Mouse (Mus musculus) fibroblast of lung, adult 2 months (primary cell): Measurements from ENCODE around the gene Rab24.

Experiments
- DNase-seq: peaks from one replicate; pipeline ENCODE4 v3.0.0-alpha.2; 2011; ENCODE audit warnings: low read depth

Gene Rab24

GRCm38 (mm10) chr13:55321434-55322129, at the start of gene Rab24:
Gene Rab24 (minus strand): TSS chr13:55321946.
- DNase-seq, result peak; percentile 56

DNA sequence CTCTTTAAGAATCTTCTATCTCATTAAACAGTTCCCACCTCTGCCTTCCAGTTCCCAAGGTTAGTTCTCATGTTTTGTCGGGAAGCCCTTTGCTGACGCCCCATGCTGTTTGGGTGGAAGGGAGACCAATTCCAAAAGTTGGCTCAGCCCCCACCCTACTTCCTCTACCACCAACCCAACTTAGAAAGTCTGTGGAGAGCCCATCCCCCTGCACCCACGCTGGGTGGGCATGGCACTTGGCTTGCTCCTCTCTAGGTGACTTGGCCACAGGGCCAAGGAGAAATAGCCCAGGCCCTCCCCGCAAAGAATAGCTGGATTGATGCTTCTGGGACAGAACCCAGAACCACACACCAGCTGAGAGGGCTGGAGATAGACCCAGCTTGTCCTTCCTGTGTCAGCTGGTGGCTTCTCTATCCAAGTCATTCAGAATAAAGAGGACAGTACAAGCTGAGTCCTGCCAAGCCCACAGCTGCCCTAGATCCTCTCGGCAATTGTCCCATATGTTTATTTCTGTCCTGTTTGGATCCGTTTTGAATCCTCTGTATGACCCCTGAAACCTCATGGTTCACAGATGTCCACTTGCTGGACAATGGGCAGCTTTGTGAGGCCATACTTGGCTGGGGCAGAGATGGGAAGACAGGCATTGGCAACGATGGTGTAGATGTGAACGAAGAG, 49.4 kb upstream of the Rab24 start:
- DNase-seq, result no peak

- no peak for DNase-seq
Measured at GRCm38 (mm10) chr13:55370234-55370633, 48.5 kb upstream of the Rab24 start.

GRCm38 (mm10) chr13:55369531-55370114, 47.9 kb upstream of the Rab24 start, which contains the start of gene Rgs14:
Gene Rgs14 (plus strand): TSS chr13:55369732.
- no peak for DNase-seq

DNA sequence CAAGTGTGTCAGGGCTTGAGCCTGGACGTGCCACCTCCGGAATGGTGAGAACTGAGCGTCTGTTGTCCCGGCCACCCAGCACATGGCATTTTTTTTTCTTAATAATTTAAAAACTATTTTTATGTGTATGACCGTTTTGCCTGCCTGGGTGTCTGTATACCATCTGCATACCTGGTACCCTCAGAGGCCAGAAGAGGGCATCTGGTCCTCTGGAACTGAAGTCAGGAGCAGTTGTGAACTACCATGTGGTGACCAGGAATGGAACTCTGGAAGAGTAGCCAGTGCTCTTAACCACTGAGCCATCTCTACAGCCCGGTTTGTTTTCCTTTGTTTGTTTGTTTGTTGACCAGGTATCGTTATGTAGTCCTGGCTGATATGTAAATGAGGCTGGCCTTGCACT, 46.7 kb upstream of the Rab24 start:
- DNase-seq, result no peak

GRCm38 (mm10) chr13:55362453-55363060, 40.8 kb upstream of the Rab24 start, which contains the start of gene Lman2:
Gene Lman2 (minus strand): TSS chr13:55362783.
- DNase-seq, result peak; percentile 99

- DNase-seq, result peak; percentile 2
Measured at GRCm38 (mm10) chr13:55361974-55362452, 40.3 kb upstream of the Rab24 start.

DNA sequence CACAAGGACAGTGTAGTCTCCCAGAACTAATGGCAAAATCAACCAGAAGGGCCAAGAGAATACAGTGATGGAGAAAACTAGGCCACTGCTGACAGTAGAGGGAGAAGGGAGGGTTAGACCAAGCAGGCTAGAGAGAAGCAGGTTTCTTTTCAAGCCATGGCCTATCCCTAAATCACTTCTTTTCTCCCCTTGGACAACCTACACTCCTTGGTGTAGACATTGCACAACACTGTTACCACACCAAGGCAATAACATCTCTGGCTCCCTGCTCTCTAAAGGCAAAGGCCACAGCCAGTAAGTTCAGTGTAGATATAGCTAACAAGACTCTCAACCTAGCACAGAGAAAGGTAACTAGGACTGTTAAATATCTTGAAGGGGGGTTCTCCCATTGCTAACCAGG, 39.4 kb upstream of the Rab24 start:
- no peak for DNase-seq

DNA sequence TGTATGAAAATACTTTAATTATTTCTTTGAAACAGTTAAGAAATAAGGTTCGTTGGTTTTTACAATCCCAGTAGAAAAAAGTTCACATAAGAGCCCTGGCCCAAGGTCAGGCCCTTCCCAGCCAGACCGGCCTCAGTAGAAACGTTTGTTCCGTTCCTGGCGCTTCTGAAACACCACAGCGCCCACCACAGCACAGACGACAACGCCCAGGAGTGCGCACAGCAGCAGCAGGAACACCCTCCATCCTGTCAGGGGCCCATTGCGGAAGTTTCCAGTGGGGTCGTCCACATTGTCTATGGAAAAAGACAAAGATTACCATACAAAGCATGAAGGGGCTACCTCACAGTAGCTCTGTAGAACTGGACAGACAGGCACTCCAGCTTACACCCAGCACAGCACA, 25.0 kb upstream of the Rab24 start:
- DNase-seq, result no peak

- no peak for DNase-seq
Measured at GRCm38 (mm10) chr13:55344286-55344685, 22.5 kb upstream of the Rab24 start.

- DNase-seq, result no peak
Measured at GRCm38 (mm10) chr13:55342469-55342868, 20.7 kb upstream of the Rab24 start.

DNA sequence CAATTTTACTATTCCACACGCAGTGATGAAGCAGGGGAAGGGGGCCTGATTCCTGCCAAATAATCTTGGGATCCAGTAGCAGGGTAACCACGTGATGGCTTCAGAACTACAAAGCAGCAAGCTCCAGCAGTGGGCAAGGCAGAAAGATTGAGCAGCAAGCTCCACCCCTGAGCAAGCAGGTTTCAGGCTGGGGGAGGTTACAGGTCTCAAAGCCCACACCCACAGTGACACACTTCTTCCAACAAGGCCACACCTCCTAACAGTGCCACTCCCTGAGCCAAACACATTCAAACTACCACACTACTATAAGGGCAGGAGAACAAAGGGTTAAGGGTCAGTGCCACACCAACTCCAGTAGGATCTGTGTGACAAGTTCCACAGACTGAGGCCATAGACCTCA, 17.5 kb upstream of the Rab24 start:
- no peak for DNase-seq

GRCm38 (mm10) chr13:55338131-55339054, 16.6 kb upstream of the Rab24 start:
- no peak for DNase-seq

- no peak for DNase-seq
Measured at GRCm38 (mm10) chr13:55337341-55337975, 15.7 kb upstream of the Rab24 start.

- no peak for DNase-seq
Measured at GRCm38 (mm10) chr13:55335701-55336100, 14.0 kb upstream of the Rab24 start.

DNA sequence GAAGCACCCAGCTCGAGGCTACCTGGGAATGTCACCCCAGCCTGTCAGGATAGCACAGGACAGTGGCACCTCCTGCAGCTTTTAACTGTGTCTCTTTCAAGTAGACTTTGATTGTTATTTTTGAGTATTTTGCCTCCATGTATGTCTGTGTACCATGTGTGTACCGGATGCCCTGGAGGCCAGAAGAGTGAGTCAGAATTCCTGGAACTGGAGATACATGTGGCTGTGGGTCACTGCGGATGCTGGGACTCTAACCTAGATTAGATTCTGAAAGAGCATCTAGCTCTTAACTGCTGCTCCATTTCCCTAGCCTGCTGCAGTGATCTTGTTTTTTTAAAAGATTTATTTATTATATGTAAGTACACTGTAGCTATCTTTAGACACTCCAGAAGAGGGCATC, 10.6 kb upstream of the Rab24 start:
- no peak for DNase-seq

DNA sequence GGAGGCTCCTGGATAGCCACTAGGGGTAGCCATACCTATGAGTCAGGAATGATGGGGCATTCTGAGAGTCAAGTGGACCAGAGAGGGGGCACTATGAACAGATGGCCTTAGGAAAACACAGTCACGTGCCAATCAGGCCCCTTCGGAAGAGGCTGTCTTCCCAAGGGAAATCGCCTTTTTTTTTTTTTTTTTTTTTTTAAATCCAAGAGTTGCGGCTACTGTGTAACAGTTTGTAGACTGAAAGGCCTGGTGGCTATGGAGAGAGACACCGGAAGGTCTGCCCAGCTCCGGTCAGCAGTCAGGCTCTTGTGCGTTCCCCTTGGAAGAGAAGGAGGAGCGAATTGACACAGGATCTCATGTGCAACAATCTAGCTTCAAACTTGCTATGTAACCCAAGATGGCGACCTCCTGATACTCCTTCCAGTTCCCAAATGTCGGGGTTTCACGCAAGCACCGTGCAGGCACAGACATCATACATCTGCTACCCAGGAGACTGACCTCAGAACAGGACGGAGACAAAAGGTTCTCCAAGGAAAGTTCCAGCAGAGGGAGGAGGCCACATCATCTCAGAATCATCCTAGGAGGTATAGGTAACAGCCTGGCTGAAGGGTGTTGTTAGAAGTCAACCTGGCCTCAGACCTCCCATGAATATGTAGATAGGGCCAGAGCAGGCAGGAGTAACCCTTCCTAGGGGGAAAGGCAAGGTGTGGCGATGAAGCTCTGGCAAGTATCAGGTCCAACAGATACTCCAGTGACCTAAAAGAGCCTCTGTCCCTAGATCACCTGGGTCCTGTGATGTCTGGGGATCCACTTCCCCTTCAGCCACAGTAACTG, 9.0 kb upstream of the Rab24 start:
- DNase-seq, result no peak

- peak; percentile 41 for DNase-seq
Measured at GRCm38 (mm10) chr13:55329683-55330566, 8.2 kb upstream of the Rab24 start, which contains the start of gene Mxd3. Gene Mxd3 (minus strand): TSS chr13:55329823.

GRCm38 (mm10) chr13:55329109-55329682, 7.5 kb upstream of the Rab24 start:
- no peak for DNase-seq
